Mouse (Mus musculus) MEL (cell line): ENCODE data around the gene Serpina3b. TPM values are rescaled to one million over a fixed set of nuclear protein-coding genes. Genes with fewer than 3 reads are reported as not detected.

Experiments
- DNase-seq: peaks from one replicate; pipeline ENCODE4 v3.0.0; 2011; ENCODE audit warnings: low read depth, low spot score
- H3K27ac ChIP-seq: 2 replicates; pipeline ENCODE4 v1.5.1; 2012; ENCODE audit warnings: low read depth, mild to moderate bottlenecking, control low read depth, low read length, moderate library complexity; ENCODE audit not compliant: control insufficient read depth
- H3K27me3 ChIP-seq, 2 experiments: fragments of 150-350 bp in 1 of 2; sonication (generic) in 1 of 2; 2 replicates each; pipeline ENCODE4 v1.6.1; 2012; ENCODE audit warnings: low read length in 2 of 2, mild to moderate bottlenecking in 2 of 2, improper control_type of control experiment in 1 of 2, moderate library complexity in 1 of 2; ENCODE audit not compliant: insufficient read depth in 2 of 2, control insufficient read depth in 1 of 2
- H3K36me3 ChIP-seq, 2 experiments: 2 replicates each; pipeline ENCODE4 v1.6.1; 2012 to 2014; ENCODE audit warnings: low read length in 2 of 2, improper control_type of control experiment in 1 of 2, inconsistent platforms in 1 of 2, mild to moderate bottlenecking in 1 of 2; ENCODE audit not compliant: insufficient read depth in 2 of 2, control insufficient read depth in 1 of 2
- H3K4me1 ChIP-seq, 2 experiments: fragments of 150-350 bp in 1 of 2; sonication (generic) in 1 of 2; 2 replicates each; pipeline ENCODE4 v1.6.1; 2012; ENCODE audit warnings: low read length in 2 of 2, improper control_type of control experiment in 1 of 2, mild to moderate bottlenecking in 1 of 2; ENCODE audit not compliant: insufficient read depth in 2 of 2, control insufficient read depth in 1 of 2
- H3K4me3 ChIP-seq, 2 experiments: fragments of 150-350 bp in 1 of 2; sonication (generic) in 1 of 2; 2 replicates each; pipeline ENCODE4 v1.5.1; 2012; ENCODE audit warnings: low read depth in 2 of 2, low read length in 2 of 2, mild to moderate bottlenecking in 2 of 2, moderate library complexity in 2 of 2, control low read depth in 1 of 2, improper control_type of control experiment in 1 of 2; ENCODE audit not compliant: control insufficient read depth in 1 of 2, insufficient read depth in 1 of 2
- H3K79me2 ChIP-seq: 2 replicates; pipeline ENCODE4 v1.6.1; 2012; ENCODE audit warnings: mild to moderate bottlenecking, low read length, moderate library complexity; ENCODE audit not compliant: control insufficient read depth, poor library complexity, insufficient read depth
- H3K9ac ChIP-seq: 2 replicates; pipeline ENCODE4 v1.6.1; 2012; ENCODE audit warnings: low read depth, mild to moderate bottlenecking, control low read depth, low read length, moderate library complexity; ENCODE audit not compliant: control insufficient read depth, poor library complexity, severe bottlenecking
- H3K9me3 ChIP-seq: fragments of 150-350 bp; sonication (generic); replicated peaks from 2 replicates; pipeline ENCODE4 v1.6.1; 2012; ENCODE audit warnings: mild to moderate bottlenecking, low read length, improper control_type of control experiment, moderate library complexity; ENCODE audit not compliant: insufficient read depth
- CHD2 ChIP-seq: IDR thresholded peaks from 2 replicates; pipeline ENCODE4 v1.6.1; 2011; ENCODE audit warnings: low read length, improper control_type of control experiment
- CTCF ChIP-seq, 3 experiments: IDR thresholded peaks in 2 of 3; conservative IDR thresholded peaks in 1 of 3; 2 replicates each; pipeline ENCODE4 v1.5.1; 2011 to 2012; ENCODE audit warnings: low read length in 3 of 3, low read depth in 2 of 3, mild to moderate bottlenecking in 2 of 3, improper control_type of control experiment in 1 of 3, inconsistent platforms in 1 of 3, mixed read lengths in 1 of 3, moderate library complexity in 1 of 3; ENCODE audit not compliant: control insufficient read depth in 1 of 3, insufficient read depth in 1 of 3, poor library complexity in 1 of 3, severe bottlenecking in 1 of 3
- ELF1 ChIP-seq: IDR thresholded peaks from 2 replicates; pipeline ENCODE4 v1.6.1; 2014; ENCODE audit warnings: low read depth, mild to moderate bottlenecking, inconsistent platforms, low read length, improper control_type of control experiment, moderate library complexity
- EP300 ChIP-seq, 2 experiments: IDR thresholded peaks; 2 replicates each; pipeline ENCODE4 v1.6.1; 2011; ENCODE audit warnings: improper control_type of control experiment in 2 of 2, low read length in 2 of 2, low read depth in 1 of 2, mild to moderate bottlenecking in 1 of 2
- HCFC1 ChIP-seq: IDR thresholded peaks from 2 replicates; pipeline ENCODE4 v1.6.1; 2012; ENCODE audit warnings: low read depth, mild to moderate bottlenecking, inconsistent platforms, low read length, improper control_type of control experiment, moderate library complexity
- MAX ChIP-seq: IDR thresholded peaks from 2 replicates; pipeline ENCODE4 v1.6.1; 2011; ENCODE audit warnings: low read length, improper control_type of control experiment
- NRF1 ChIP-seq: IDR thresholded peaks from 2 replicates; pipeline ENCODE4 v1.6.1; 2014; ENCODE audit warnings: low read depth, mild to moderate bottlenecking, inconsistent platforms, low read length, improper control_type of control experiment, moderate library complexity; ENCODE audit not compliant: poor library complexity, insufficient read depth, severe bottlenecking
- SIN3A ChIP-seq: IDR thresholded peaks from 2 replicates; pipeline ENCODE4 v1.6.1; 2012; ENCODE audit warnings: low read length, improper control_type of control experiment, inconsistent platforms
- SMC3 ChIP-seq: IDR thresholded peaks from 2 replicates; pipeline ENCODE4 v1.6.1; 2011; ENCODE audit warnings: low read depth, low read length, improper control_type of control experiment
- USF1 ChIP-seq: IDR thresholded peaks from 2 replicates; pipeline ENCODE4 v1.6.1; 2014; ENCODE audit warnings: low read depth, mild to moderate bottlenecking, inconsistent platforms, low read length, improper control_type of control experiment, moderate library complexity
- ZNF384 ChIP-seq: IDR thresholded peaks from 2 replicates; pipeline ENCODE4 v1.6.1; 2012; ENCODE audit warnings: low read depth, mild to moderate bottlenecking, inconsistent platforms, low read length, improper control_type of control experiment
- polyA plus RNA-seq, 2 experiments: library from polyadenylated mRNA; stranded (reverse) in 1 of 2; unstranded in 1 of 2; fragments of >175 nt in 1 of 2; fragments of >200 nt in 1 of 2; gene quantifications; 2 replicates each; pipeline versions ENCODE4 v1.2.1 to v1.2.4; 2012; ENCODE audit warnings: low replicate concordance in 2 of 2, low read depth in 1 of 2; ENCODE audit not compliant: insufficient read length in 2 of 2, insufficient read depth in 1 of 2, missing spikeins in 1 of 2
- total RNA-seq: library from RNA; depleted of rRNA; stranded (reverse); fragments of 300-350 nt; gene quantifications from 2 replicates; pipeline ENCODE4 v1.2.3, GENCODE M21; 2012; rRNA removed

Serpina3b gene
- total and polyA plus RNA-seq, 3 experiments = not detected

DNA sequence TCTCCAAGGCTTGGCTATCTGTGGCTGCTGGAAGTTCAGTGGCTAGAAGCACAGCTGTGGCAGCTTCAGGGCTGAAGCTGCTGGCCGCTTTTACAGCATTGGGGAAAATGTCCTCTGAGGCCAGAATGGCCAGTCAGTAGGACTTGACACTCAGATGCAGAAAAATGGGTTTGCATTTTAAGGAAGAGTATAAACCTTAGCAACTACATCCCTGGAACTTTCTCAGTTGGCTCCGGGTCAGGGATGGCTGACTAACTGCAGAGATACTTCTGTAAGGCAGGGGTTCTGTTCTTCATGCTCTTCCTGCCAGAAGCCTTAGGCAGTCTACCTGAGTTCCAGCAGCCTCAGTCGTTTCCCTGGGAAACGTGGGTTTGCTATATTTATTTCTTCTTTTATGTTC is 57.2 kb downstream of the Serpina3b start:
- DNase-seq = no peak
- no peaks in the 10 kb centered on the region for H3K79me2 ChIP-seq
- H3K27ac ChIP-seq = no peak overlapping the region
- H3K4me3 ChIP-seq = no peak overlapping the region
- H3K9ac ChIP-seq = no peak overlapping the region
- no peaks in the 10 kb centered on the region for H3K36me3 ChIP-seq
- H3K9me3 ChIP-seq = no peaks in the 10 kb centered on the region
- H3K27me3 ChIP-seq = no peaks in the 10 kb centered on the region
- no peaks in the 10 kb centered on the region for H3K4me1 ChIP-seq
- TF ChIP-seq NRF1 (no peak), ELF1 (no peak), SIN3A (no peak), CHD2 (no peak)

DNA sequence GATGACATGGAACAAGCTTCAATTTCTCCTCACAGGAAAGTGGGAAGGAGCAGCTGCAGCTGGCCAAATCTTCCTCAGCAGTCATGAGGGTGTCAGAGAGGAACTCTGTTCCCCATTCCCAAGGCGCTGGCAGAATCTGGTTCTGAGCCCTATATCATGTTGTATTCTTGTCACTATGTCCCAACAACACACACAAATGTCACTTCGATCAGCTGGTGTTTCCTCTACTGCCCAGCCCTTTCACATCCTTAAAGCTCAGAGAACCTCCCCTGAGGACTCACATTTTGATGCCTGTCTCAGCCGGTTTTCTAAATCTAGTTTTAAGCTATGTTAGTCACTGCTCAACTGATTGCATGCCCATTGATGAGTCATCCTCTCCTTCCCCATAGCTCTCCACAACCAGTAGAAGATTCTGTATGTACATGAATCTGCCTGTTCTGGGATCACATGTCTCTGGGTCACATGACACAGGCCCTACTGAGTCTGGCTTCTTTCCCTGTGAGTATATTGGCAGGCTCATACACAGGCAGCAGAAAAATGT is 58.3 kb downstream of the Serpina3b start:
- Histone ChIP-seq H3K79me2 (no peaks in the 10 kb centered on the region), H3K27ac (no peak overlapping the region), H3K4me1 (no peaks in the 10 kb centered on the region), H3K9me3 (no peaks in the 10 kb centered on the region), H3K36me3 (no peaks in the 10 kb centered on the region), H3K4me3 (no peak overlapping the region), H3K9ac (no peak overlapping the region), H3K27me3 (no peaks in the 10 kb centered on the region)
- TF ChIP-seq SMC3 (no peak), ZNF384 (no peak), CTCF (IDR thresholded peaks at IDR 0.05 in 2 of 3, conservative IDR thresholded peaks at IDR 0.05 in 1 of 3; ENCODE audit: control insufficient read depth in 1 of 3, insufficient read depth in 1 of 3, low read depth in 2 of 3, low read length in 3 of 3, poor library complexity in 1 of 3, severe bottlenecking in 1 of 3) (no peak), MAX (no peak), EP300 (IDR thresholded peaks at IDR 0.05; ENCODE audit: low read depth in 1 of 2, low read length in 2 of 2) (no peak), USF1 (no peak), HCFC1 (no peak)
- peak; percentile 3 for DNase-seq

Other genes with a start within 250 kb of the Serpina3b start
- gene Serpina1c, start 223.1 kb upstream of the Serpina3b start, total RNA-seq = not detected in 2 replicates
- gene Serpina1c, start 223.1 kb upstream of the Serpina3b start, polyA plus RNA-seq = not detected
- not detected in 2 replicates for gene Serpina1e, start 169.0 kb upstream of the Serpina3b start, total RNA-seq
- gene Serpina1e, start 169.0 kb upstream of the Serpina3b start, polyA plus RNA-seq = not detected
- 0.65 TPM in 2 replicates for gene Serpina11, start 138.0 kb upstream of the Serpina3b start, total RNA-seq
- under 1 TPM in 1 of 2 experiments, not detected in 1; 0.67 TPM for gene Serpina11, start 138.0 kb upstream of the Serpina3b start, polyA plus RNA-seq
- gene Serpina9, start 114.2 kb upstream of the Serpina3b start, total RNA-seq = not detected in 2 replicates
- under 1 TPM in 1 of 2 experiments, not detected in 1; 0.06 TPM for gene Serpina9, start 114.2 kb upstream of the Serpina3b start, polyA plus RNA-seq
- 0.04 TPM in 1 of 2 replicates, not detected in the other for gene Serpina12, start 83.6 kb upstream of the Serpina3b start, total RNA-seq
- gene Serpina12, start 83.6 kb upstream of the Serpina3b start, polyA plus RNA-seq = not detected
- not detected in 2 replicates for gene Serpina5, start 26.9 kb upstream of the Serpina3b start, total RNA-seq
- not detected for gene Serpina5, start 26.9 kb upstream of the Serpina3b start, polyA plus RNA-seq
- not detected in 2 replicates for gene Serpina3a, start 15.3 kb upstream of the Serpina3b start, total RNA-seq
- gene Serpina3a, start 15.3 kb upstream of the Serpina3b start, polyA plus RNA-seq = not detected
- not detected in 2 replicates for gene Serpina3c, start 25.9 kb downstream of the Serpina3b start, total RNA-seq
- not detected for gene Serpina3c, start 25.9 kb downstream of the Serpina3b start, polyA plus RNA-seq
- gene Serpina3f, start 86.5 kb downstream of the Serpina3b start, total RNA-seq = not detected in 2 replicates
- gene Serpina3f, start 86.5 kb downstream of the Serpina3b start, polyA plus RNA-seq = not detected
- 0.19 and 0.33 TPM in 2 replicates for gene Serpina3g, start 108.2 kb downstream of the Serpina3b start, total RNA-seq
- gene Serpina3g, start 108.2 kb downstream of the Serpina3b start, polyA plus RNA-seq = under 1 TPM in 1 of 2 experiments, not detected in 1; 0.24 TPM
- not detected in 2 replicates for gene Serpina3i, start 135.1 kb downstream of the Serpina3b start, total RNA-seq
- not detected for gene Serpina3i, start 135.1 kb downstream of the Serpina3b start, polyA plus RNA-seq
- gene Serpina3j, start 186.6 kb downstream of the Serpina3b start, total RNA-seq = not detected in 2 replicates
- not detected for gene Serpina3j, start 186.6 kb downstream of the Serpina3b start, polyA plus RNA-seq
- not detected in 2 replicates for gene Serpina3k, start 210.5 kb downstream of the Serpina3b start, total RNA-seq
- not detected for gene Serpina3k, start 210.5 kb downstream of the Serpina3b start, polyA plus RNA-seq
- not detected in 2 replicates for gene Serpina3m, start 210.5 kb downstream of the Serpina3b start, total RNA-seq
- gene Serpina3m, start 210.5 kb downstream of the Serpina3b start, polyA plus RNA-seq = not detected